Mouse (Mus musculus) testis, adult 2 months (tissue): ENCODE data around the gene Adamts1.

Source experiments
- CTCF ChIP-seq: fragments of 200-500 bp; IDR thresholded peaks from 2 replicates; pipeline ENCODE4 v1.5.1; 2012; ENCODE audit warnings: low read depth, mild to moderate bottlenecking, inconsistent platforms, low read length, moderate library complexity; ENCODE audit not compliant: control insufficient read depth, insufficient read depth, insufficient replicate concordance
- POLR2A ChIP-seq: fragments of 200-500 bp; IDR thresholded peaks from 2 replicates; pipeline ENCODE4 v1.6.1; 2012; ENCODE audit warnings: low read depth, mild to moderate bottlenecking, inconsistent platforms, low read length, moderate library complexity; ENCODE audit not compliant: control insufficient read depth

DNA sequence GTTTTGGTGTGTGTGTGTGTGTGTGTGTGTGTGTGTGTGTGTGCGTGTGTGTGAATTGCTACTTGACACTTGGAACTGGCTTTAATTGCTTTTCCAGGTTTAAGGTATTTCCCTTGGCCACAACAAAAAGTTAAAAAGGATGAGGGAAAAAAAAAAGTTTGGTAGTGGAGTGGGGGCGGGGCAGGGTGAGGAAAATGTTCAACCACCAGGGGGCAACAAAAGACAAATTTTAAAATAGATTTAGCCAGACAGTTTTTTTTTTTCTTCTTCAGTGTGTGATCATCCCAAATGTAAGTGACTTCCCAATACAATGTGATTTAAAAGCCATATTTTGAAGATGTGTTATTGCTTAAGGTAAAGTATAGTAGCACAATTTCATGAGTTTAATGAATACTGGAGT lies 4.7 kb upstream of the Adamts1 start:
- TF ChIP-seq CTCF (no peak), POLR2A (no peak)
